Mouse (Mus musculus) CD4-positive, CD25-positive, alpha-beta regulatory T cell, adult 2 months (primary cell): ENCODE data around the gene Clcn7.

Experiments used
- DNase-seq: peaks from one replicate; pipeline ENCODE4 v3.0.0-alpha.2; 2012; ENCODE audit warnings: low read depth, low spot score

Gene Clcn7

GRCm38 (mm10) chr17:25211705-25212104 is 78.5 kb downstream of the Clcn7 start:
- no peak for DNase-seq
